Mouse (Mus musculus) heart, adult 10 weeks (tissue): Measurements from ENCODE around the gene Gm17555. TPM values are rescaled to one million over a fixed set of nuclear protein-coding genes. Genes with fewer than 3 reads are reported as not detected.

Experiments
- polyA plus RNA-seq: library from polyadenylated mRNA; stranded (reverse); fragments of 350-450 nt; fragmentation: Illumina TruSeq; extraction: RNeasy Lipid Tissue Mini Kit (QIAGEN cat#74804); gene quantifications from one replicate; pipeline ENCODE4 v1.2.3, GENCODE M21; 2014; ENCODE audit warnings: low read depth, low replicate concordance

The Gm17555 gene
- not detected for polyA plus RNA-seq

DNA sequence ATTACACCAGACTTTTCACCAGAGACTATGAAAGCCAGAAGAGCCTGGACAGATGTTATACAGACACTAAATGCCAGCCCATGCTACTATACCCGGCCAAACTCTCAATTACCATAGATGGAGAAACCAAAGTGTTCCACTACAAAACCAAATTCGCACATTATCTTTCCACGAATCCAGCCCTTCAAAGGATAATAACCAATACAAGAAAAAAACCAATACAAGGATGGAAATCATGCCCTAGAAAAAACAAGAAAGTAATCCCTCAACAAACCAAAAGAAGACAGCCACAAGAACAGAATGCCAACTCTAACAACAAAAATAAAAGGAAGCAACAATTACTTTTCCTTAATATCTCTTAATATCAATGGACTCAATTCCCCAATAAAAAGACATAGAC lies at the start of gene Gm17555:
TSS of gene Gm17555 (plus strand) at position 301 of the 400 bp plus-strand sequence.

Other genes starting within 250 kb of the Gm17555 start
- gene Fgf7, start 180.4 kb upstream of the Gm17555 start, polyA plus RNA-seq = 1.4 TPM
- not detected for gene Fam227b, start 63.1 kb upstream of the Gm17555 start, polyA plus RNA-seq
- 7.0 TPM for gene Dtwd1, start 63.0 kb upstream of the Gm17555 start, polyA plus RNA-seq